In genomic region chr5:120467026-120467425, GRCm38 (mm10) we compare ENCODE assay signal across 1 mouse cellular context.
TF ChIP-seq lines count a peak whose summit lies in the region.

No protein-coding gene starts in this region.

TF ChIP-seq in MEL, 35 proteins besides CTCF, POLR2A, EP300 and RAD21:
- TF ChIP-seq GABPA (IDR thresholded peaks at IDR 0.05; ENCODE audit: low read depth, low read length) (no peak), ZNF384 (IDR thresholded peaks at IDR 0.05; ENCODE audit: low read depth, low read length) (0 out of 2 replicates have a peak, but pooled peaks have one; percentile 11), MXI1 (IDR thresholded peaks at IDR 0.05; ENCODE audit: low read depth, low read length) (no peak), MAZ (IDR thresholded peaks at IDR 0.05; ENCODE audit: low read depth, low read length) (no peak), ELF1 (IDR thresholded peaks at IDR 0.05; ENCODE audit: low read depth, low read length) (0 out of 2 replicates have a peak, but pooled peaks have one; percentile 19), ZKSCAN1 (IDR thresholded peaks at IDR 0.05; ENCODE audit: low read depth, low read length) (no peak)
TF ChIP-seq in MEL: peak in this region for 2.
